Mouse (Mus musculus): Measurements from ENCODE around the gene Nom1. TPM values are rescaled to one million over a fixed set of nuclear protein-coding genes. Genes with fewer than 3 reads are reported as not detected.

Nom1 gene
- polyA plus RNA-seq, 1 experiment from 2014 or later: 40.4 TPM

- Histone ChIP-seq H3K4me3 (no peak overlapping the region), H3K36me3 (peaks cover 88% of the 10 kb centered on the region), H3K4me1 (no peaks in the 10 kb centered on the region), H3K9me3 (replicated peaks) (no peaks in the 10 kb centered on the region), H3K27ac (no peak overlapping the region), H3K27me3 (ENCODE audit: low read depth, poor library complexity, severe bottlenecking) (no peaks in the 10 kb centered on the region)
- 81% methylated on average over 4 of the region's 4 CpGs for WGBS
- DNase-seq (ENCODE audit: low spot score): no peak
Measured at GRCm38 (mm10) chr5:29452352-29452751, 17.9 kb downstream of the Nom1 start.

DNA sequence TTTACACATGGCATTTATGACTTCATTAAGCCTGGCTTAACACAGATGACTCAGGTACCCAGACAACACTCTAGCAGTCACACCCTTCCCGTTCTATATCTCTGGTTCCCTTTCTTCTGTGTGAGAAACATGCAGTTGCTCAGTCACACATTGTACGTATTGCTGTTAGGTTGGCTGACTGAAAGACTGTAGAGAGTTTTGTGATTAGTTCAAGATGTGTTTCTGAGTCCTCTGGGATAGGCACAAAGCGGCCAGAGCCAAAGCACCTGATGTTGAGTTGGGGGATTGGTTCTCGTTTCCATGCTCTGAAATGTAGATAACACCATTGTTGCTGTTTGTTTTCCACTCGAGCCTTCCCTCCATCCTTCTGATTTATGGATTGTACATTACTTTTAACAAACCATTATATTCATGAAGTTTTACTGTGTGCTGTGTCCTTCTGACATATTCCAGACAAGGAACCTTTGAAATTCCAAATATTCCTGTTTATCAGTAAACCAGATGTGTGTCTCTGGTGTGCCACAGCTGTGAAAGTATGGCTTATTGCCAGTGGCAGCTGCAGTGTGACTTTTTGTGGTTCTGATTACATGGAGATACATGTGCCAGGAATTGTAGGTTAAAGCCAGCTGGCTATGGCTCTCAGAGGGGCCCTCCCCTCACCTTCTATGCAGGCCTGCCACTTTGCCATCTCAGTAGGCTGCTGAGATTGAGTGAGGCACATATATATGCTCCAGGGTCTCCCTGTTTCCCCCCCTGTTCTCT lies 22.6 kb downstream of the Nom1 start:
- Histone ChIP-seq H3K36me3 (peaks cover 60% of the 10 kb centered on the region), H3K27ac (no peak overlapping the region), H3K4me1 (no peaks in the 10 kb centered on the region), H3K27me3 (ENCODE audit: low read depth, poor library complexity, severe bottlenecking) (no peaks in the 10 kb centered on the region), H3K4me3 (no peak overlapping the region), H3K9me3 (replicated peaks) (no peaks in the 10 kb centered on the region)
- no peak for DNase-seq (ENCODE audit: low spot score)
- 75% methylated on average over 5 of the region's 5 CpGs for WGBS

GRCm38 (mm10) chr5:29462943-29463686 lies 28.7 kb downstream of the Nom1 start:
- H3K4me3 ChIP-seq: no peak overlapping the region
- H3K4me1 ChIP-seq: peaks cover 8% of the 10 kb centered on the region
- peaks cover 11% of the 10 kb centered on the region for H3K36me3 ChIP-seq
- H3K27me3 ChIP-seq (ENCODE audit: low read depth, poor library complexity, severe bottlenecking): peaks cover 46% of the 10 kb centered on the region
- no peak for DNase-seq (ENCODE audit: low spot score)
- H3K9me3 ChIP-seq (replicated peaks): no peaks in the 10 kb centered on the region
- 67% methylated on average over 9 of the region's 9 CpGs for WGBS
- H3K27ac ChIP-seq: no peak overlapping the region

DNA sequence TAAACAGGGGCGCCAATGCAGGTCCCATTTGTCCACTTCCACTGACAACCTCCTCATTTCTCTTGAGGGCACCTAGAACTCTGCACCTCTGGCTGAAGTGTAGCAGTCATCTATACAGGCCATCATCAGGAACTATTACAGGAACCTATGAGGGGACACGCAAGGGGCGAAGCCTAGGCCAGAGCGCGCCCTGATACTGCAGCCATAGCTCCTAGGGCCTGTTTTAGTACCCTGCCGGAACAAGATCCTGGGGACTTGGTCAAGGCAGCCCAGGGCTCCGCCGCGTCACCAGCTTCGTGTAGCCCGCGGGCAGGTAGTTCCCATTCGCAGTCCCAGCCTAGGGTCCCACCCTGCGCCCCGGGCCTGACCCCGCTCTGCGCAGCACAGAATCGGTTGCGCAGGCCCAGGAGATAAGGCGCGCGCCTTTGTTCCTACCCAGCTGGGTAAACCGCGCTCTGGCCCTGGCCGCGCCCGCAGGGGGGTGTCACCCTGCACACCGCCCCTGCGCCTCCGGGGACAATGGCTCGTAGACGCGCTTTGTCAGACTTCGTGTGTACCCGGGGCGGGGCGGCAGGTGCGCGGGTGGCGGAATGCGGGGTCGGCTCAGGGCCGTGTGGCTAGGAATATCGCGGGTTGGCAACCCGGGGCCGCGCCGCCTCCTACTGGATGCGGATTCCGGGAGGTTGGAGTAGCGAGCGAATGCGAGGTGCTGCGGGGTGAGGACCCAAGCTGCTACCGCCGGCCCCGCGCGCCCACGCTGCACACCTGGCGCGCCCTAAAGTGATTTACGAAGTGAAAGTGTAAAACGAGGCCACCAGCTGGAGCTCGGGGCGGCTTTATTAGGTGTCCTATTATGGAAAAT lies 33.3 kb downstream of the Nom1 start:
- Histone ChIP-seq H3K27me3 (ENCODE audit: low read depth, poor library complexity, severe bottlenecking) (peaks cover 88% of the 10 kb centered on the region), H3K9me3 (replicated peaks) (no peaks in the 10 kb centered on the region), H3K36me3 (no peaks in the 10 kb centered on the region), H3K4me1 (peaks cover 37% of the 10 kb centered on the region), H3K4me3 (peak overlapping the region; percentile 51), H3K27ac (peak overlapping the region; percentile 54; the same call in 1 of the 2 replicates)
- WGBS: 3% methylated on average over 67 of the region's 67 CpGs
- peak; percentile 71 for DNase-seq (ENCODE audit: low spot score)

GRCm38 (mm10) chr5:29468351-29469065 lies 34.0 kb downstream of the Nom1 start:
- 2% methylated on average over 17 of the region's 17 CpGs for WGBS
- no peak for DNase-seq (ENCODE audit: low spot score)
- peaks cover 41% of the 10 kb centered on the region for H3K4me1 ChIP-seq
- H3K27me3 ChIP-seq (ENCODE audit: low read depth, poor library complexity, severe bottlenecking): peaks cover 90% of the 10 kb centered on the region
- no peaks in the 10 kb centered on the region for H3K9me3 ChIP-seq (replicated peaks)
- H3K27ac ChIP-seq: no peak overlapping the region
- peak overlapping the region; percentile 51 for H3K4me3 ChIP-seq
- H3K36me3 ChIP-seq: no peaks in the 10 kb centered on the region

DNA sequence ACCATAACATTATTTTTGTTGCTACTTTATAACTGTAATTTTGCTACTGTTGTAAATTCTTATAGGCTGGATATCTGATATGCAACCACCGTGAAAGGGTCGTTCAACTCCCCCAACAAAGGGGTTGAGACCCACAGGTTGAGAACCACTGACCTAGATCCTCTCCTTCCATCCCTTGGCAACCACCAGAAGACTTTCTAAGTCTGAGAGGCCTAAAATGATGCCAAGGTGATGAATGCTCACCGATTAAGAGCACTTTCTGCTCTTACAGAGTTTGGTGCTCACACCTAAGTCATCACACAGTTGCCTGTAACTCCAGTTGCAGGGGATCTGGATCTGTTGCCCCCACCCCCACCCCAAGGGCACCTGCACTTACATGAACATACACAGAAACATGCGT lies 35.0 kb downstream of the Nom1 start:
- WGBS: 4% methylated on average over 4 of the region's 4 CpGs
- Histone ChIP-seq H3K4me1 (peaks cover 48% of the 10 kb centered on the region), H3K4me3 (no peak overlapping the region), H3K27ac (no peak overlapping the region), H3K36me3 (no peaks in the 10 kb centered on the region), H3K9me3 (replicated peaks) (no peaks in the 10 kb centered on the region), H3K27me3 (ENCODE audit: low read depth, poor library complexity, severe bottlenecking) (peaks cover 98% of the 10 kb centered on the region)
- DNase-seq (ENCODE audit: low spot score): no peak

- Histone ChIP-seq H3K36me3 (no peaks in the 10 kb centered on the region), H3K4me1 (peaks cover 48% of the 10 kb centered on the region), H3K27me3 (ENCODE audit: low read depth, poor library complexity, severe bottlenecking) (peaks cover 100% of the 10 kb centered on the region), H3K9me3 (replicated peaks) (no peaks in the 10 kb centered on the region), H3K4me3 (no peak overlapping the region), H3K27ac (no peak overlapping the region)
- no peak for DNase-seq (ENCODE audit: low spot score)
- WGBS: 9% methylated on average over 5 of the region's 5 CpGs
Measured at GRCm38 (mm10) chr5:29470271-29470670, 35.8 kb downstream of the Nom1 start.

DNA sequence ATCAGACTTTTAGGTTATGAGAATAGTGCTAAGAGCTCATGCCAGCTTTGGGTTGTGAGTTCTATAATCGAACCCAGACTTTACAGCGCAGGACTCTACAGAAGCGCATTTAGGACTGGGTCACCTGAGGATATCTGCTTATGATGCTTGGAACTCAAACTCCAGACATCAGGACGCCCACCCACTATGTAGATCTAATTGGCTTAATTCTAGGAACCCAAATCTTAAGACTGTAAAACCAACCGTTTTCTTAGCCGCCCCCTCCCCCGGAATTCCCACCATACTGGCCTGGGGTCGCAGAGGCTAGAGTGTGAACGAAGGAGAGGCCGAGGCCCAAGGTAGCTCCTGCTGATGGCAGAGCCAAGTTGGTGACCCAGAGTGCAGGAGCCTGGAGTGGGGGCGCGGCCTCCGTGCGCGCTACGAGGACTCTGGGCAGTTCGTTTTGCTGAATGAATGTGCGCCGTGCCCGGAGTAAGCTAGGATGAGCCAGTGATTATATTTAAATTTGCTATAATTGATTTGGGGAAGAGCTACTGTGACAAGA lies 36.5 kb downstream of the Nom1 start:
- WGBS: 2% methylated on average over 20 of the region's 20 CpGs
- Histone ChIP-seq H3K4me1 (peaks cover 48% of the 10 kb centered on the region), H3K9me3 (replicated peaks) (no peaks in the 10 kb centered on the region), H3K27me3 (ENCODE audit: low read depth, poor library complexity, severe bottlenecking) (peaks cover 100% of the 10 kb centered on the region), H3K36me3 (no peaks in the 10 kb centered on the region), H3K27ac (no peak overlapping the region), H3K4me3 (no peak overlapping the region)
- DNase-seq (ENCODE audit: low spot score): no peak

DNA sequence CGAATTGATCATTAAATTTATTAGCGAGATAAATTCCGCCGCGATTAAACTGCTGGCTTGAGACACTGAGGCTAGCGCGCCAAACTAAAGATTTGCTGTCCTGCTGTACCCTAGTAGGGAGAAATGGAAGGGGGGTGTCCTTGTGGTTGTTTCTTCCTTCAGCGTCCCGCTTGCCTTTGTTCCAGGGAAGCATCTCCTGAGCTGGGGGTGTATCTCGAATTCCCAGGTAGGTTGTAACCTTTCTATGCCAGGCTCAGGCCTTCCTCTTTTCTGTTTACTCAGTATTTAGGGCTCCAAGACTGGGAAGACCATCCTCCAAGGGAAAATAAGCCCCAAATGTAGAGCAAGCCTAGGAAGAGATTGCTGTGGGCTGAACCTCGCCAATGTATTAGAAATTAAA lies 36.9 kb downstream of the Nom1 start:
- Histone ChIP-seq H3K27ac (no peak overlapping the region), H3K9me3 (replicated peaks) (no peaks in the 10 kb centered on the region), H3K27me3 (ENCODE audit: low read depth, poor library complexity, severe bottlenecking) (peaks cover 100% of the 10 kb centered on the region), H3K4me1 (peaks cover 48% of the 10 kb centered on the region), H3K36me3 (no peaks in the 10 kb centered on the region), H3K4me3 (no peak overlapping the region)
- no peak for DNase-seq (ENCODE audit: low spot score)
- WGBS: 4% methylated on average over 11 of the region's 11 CpGs

GRCm38 (mm10) chr5:29471855-29472665 lies 37.6 kb downstream of the Nom1 start:
- WGBS: under 1% methylated on average over 22 of the region's 22 CpGs
- peak; percentile 78 for DNase-seq (ENCODE audit: low spot score)

DNA sequence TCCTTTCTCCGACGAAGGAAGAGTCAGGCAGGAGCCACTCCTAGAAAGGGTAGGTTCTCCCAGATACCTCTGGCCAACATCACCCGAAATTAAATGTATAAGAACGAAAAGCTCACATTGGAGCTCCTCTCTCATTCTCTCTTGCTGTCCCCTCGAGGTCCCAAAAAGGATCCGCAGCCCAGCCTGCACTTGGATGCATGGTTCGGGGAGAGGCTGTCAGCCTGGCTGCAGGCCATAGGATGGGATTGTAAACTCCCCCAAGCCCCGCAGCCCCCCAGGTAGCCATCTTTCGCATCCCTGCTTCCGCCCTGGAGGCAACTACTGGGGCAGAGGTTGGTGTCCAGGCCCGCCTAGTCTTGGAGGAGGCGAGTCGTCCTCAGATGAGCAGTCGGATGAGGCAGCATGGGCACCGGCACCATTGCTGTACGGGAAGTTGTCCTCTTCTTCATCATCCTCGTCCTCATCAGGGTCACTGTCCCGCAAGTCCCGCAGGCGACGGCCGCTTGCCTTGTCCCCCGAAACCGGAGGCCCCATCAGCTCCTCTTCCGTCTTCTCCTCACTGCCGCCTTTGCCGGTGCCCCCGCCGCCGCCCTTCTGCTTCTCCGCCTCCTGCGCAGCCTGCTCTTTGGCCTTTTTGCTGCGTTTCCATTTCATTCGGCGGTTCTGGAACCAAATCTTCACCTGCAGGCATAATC lies 39.2 kb downstream of the Nom1 start:
- Histone ChIP-seq H3K4me3 (peak overlapping the region; percentile 23; the same call in 1 of the 2 replicates), H3K9me3 (replicated peaks) (no peaks in the 10 kb centered on the region), H3K27ac (no peak overlapping the region), H3K4me1 (peaks cover 52% of the 10 kb centered on the region), H3K27me3 (ENCODE audit: low read depth, poor library complexity, severe bottlenecking) (peaks cover 100% of the 10 kb centered on the region), H3K36me3 (no peaks in the 10 kb centered on the region)
- whole genome bisulfite sequencing: 2% methylated on average over 35 of the region's 35 CpGs
- no peak for DNase-seq (ENCODE audit: low spot score)

More at GRCm38 (mm10) chr5:29471855-29472665, 37.6 kb downstream of the Nom1 start:
- H3K4me1 ChIP-seq: peaks cover 48% of the 10 kb centered on the region
- peaks cover 100% of the 10 kb centered on the region for H3K27me3 ChIP-seq (ENCODE audit: low read depth, poor library complexity, severe bottlenecking)
- no peaks in the 10 kb centered on the region for H3K9me3 ChIP-seq (replicated peaks)
- H3K36me3 ChIP-seq: no peaks in the 10 kb centered on the region
- H3K4me3 ChIP-seq: peak overlapping the region; percentile 17
- no peak overlapping the region for H3K27ac ChIP-seq

Data from limb, embryonic 10.5 days (tissue).